In genomic region chr14:47562530-47562929, GRCm38 (mm10) we compare ENCODE assay signal across 22 mouse cellular contexts. TPM values are rescaled to one million over a fixed set of nuclear protein-coding genes. Genes with fewer than 3 reads are reported as not detected.
A peak's percentile ranks its signal among the peaks of the same experiment; 100 is the strongest.
DNase-seq lines count a peak whose midpoint lies in the region; ATAC-seq and TF ChIP-seq lines count a peak whose summit lies in the region.
"Had no signal": no experiment of that assay in that cellular context is flagged by ENCODE, and none has a peak within 500 bp of the region (broad histone marks: within the 10 kb centered on the region; RNA-seq: fewer than 3 reads in every experiment).

No protein-coding gene starts in this region.

- H3K9me3 ChIP-seq in kidney, embryonic 15.5 days (replicated peaks), result no peaks in the 10 kb centered on the region
- H3K9me3 ChIP-seq in liver, embryonic 16.5 days (replicated peaks; ENCODE audit: control insufficient read depth, low read length), result no peaks in the 10 kb centered on the region
- H3K9me3 ChIP-seq in liver, embryonic 11.5 days (ENCODE audit: control insufficient read depth, low read length), result no peaks in the 10 kb centered on the region
- H3K9me3 ChIP-seq: embryonic facial prominence, embryonic 13.5 days; forebrain, embryonic 13.5 days; hindbrain, embryonic 10.5 days; hindbrain, embryonic 15.5 days had no signal

- no peak for TF ChIP-seq POLR2A in kidney, adult 2 months (IDR thresholded peaks at IDR 0.05; ENCODE audit: low read depth, low read length)

- no peak overlapping the region for H3K4me2 ChIP-seq in kidney, embryonic 15.5 days
- H3K4me2 ChIP-seq in liver, embryonic 16.5 days (ENCODE audit: low read depth, low read length), result no peak overlapping the region
- H3K4me2 ChIP-seq in liver, embryonic 11.5 days, result no peak overlapping the region
- H3K4me2 ChIP-seq: embryonic facial prominence, embryonic 13.5 days; forebrain, embryonic 13.5 days; heart, embryonic 11.5 days; hindbrain, embryonic 15.5 days had no signal

- H3K9ac ChIP-seq in kidney, embryonic 15.5 days, result no peak overlapping the region
- H3K9ac ChIP-seq in liver, embryonic 16.5 days (ENCODE audit: low read depth, low read length), result no peak overlapping the region
- H3K9ac ChIP-seq in liver, embryonic 11.5 days (ENCODE audit: low read depth, low read length), result no peak overlapping the region; the same call in 1 of the 2 replicates
- H3K9ac ChIP-seq: embryonic facial prominence, embryonic 13.5 days; forebrain, embryonic 13.5 days; forebrain, postnatal 0 days; hindbrain, embryonic 15.5 days had no signal

- peaks cover 12% of the 10 kb centered on the region; the same call in 1 of the 2 replicates for H3K4me1 ChIP-seq in kidney, adult 2 months (ENCODE audit: control insufficient read depth, insufficient read depth, low read length)
- peaks cover 5% of the 10 kb centered on the region for H3K4me1 ChIP-seq in kidney, embryonic 15.5 days
- peaks cover 12% of the 10 kb centered on the region for H3K4me1 ChIP-seq in liver, embryonic 16.5 days (ENCODE audit: control insufficient read depth, low read depth, low read length)
- no peaks in the 10 kb centered on the region; the same call in 1 of the 2 replicates for H3K4me1 ChIP-seq in liver, embryonic 11.5 days (replicated peaks; ENCODE audit: control insufficient read depth, insufficient read depth, low read length)

- no peak overlapping the region for H3K4me3 ChIP-seq in kidney, adult 2 months (ENCODE audit: insufficient read depth, low read depth, low read length)
- H3K4me3 ChIP-seq in kidney, embryonic 15.5 days (replicated peaks), result no peak overlapping the region
- no peak overlapping the region for H3K4me3 ChIP-seq in liver, embryonic 16.5 days (ENCODE audit: low read depth, low read length)
- no peak overlapping the region for H3K4me3 ChIP-seq in liver, embryonic 11.5 days (ENCODE audit: low read depth, low read length)
- H3K4me3 ChIP-seq: embryonic facial prominence, embryonic 13.5 days; forebrain, embryonic 13.5 days; gastrocnemius, adult 2 months; hindbrain, embryonic 10.5 days; hindbrain, embryonic 15.5 days had no signal

- DNase-seq in kidney, adult 2 months, result peak; percentile 20
- no peak for DNase-seq in liver, embryonic 11.5 days (ENCODE audit: low spot score)
- DNase-seq in 416B (ENCODE audit: low read depth), result peak; percentile 70
- no peak for DNase-seq in frontal cortex, adult 2 months (ENCODE audit: extremely low spot score in 1 of 2, low spot score in 1 of 2)
- DNase-seq in adrenal gland, adult (ENCODE audit: inconsistent age in 2 of 2, low spot score in 1 of 2), result no peak
- DNase-seq: adrenal gland, adult 2 months; adrenal gland, postnatal 25 days; cerebellum, adult 18-20 months; cerebellum, adult 9-11 months; cerebellum, postnatal 36 days; forebrain, postnatal 0 days; gastrocnemius, adult 2 months; gastrocnemius, postnatal 25 days; heart, adult 18-20 months had no signal

- no peak for TF ChIP-seq CTCF in kidney, adult 2 months (conservative IDR thresholded peaks at IDR 0.05; ENCODE audit: insufficient read depth, insufficient read length, low read depth, low read length)

- H3K27me3 ChIP-seq in kidney, adult 2 months (replicated peaks; ENCODE audit: control insufficient read depth, insufficient read depth, low read length), result no peaks in the 10 kb centered on the region
- H3K27me3 ChIP-seq in kidney, embryonic 15.5 days, result no peaks in the 10 kb centered on the region
- no peaks in the 10 kb centered on the region for H3K27me3 ChIP-seq in liver, embryonic 16.5 days (ENCODE audit: control insufficient read depth, insufficient read depth, low read depth, low read length)
- no peaks in the 10 kb centered on the region for H3K27me3 ChIP-seq in liver, embryonic 11.5 days (replicated peaks; ENCODE audit: control insufficient read depth, insufficient read depth, low read length)
- H3K27me3 ChIP-seq: embryonic facial prominence, embryonic 13.5 days; forebrain, embryonic 13.5 days; hindbrain, embryonic 15.5 days had no signal

- peak overlapping the region; percentile 91 for H3K27ac ChIP-seq in kidney, adult 2 months (ENCODE audit: insufficient read depth, low read depth, low read length)
- no peak overlapping the region for H3K27ac ChIP-seq in kidney, embryonic 15.5 days
- H3K27ac ChIP-seq in liver, embryonic 16.5 days (ENCODE audit: low read length), result no peak overlapping the region
- no peak overlapping the region for H3K27ac ChIP-seq in liver, embryonic 11.5 days (ENCODE audit: low read depth, low read length)
- H3K27ac ChIP-seq: embryonic facial prominence, embryonic 13.5 days; forebrain, embryonic 13.5 days; gastrocnemius, adult 2 months; hindbrain, embryonic 10.5 days; hindbrain, embryonic 15.5 days had no signal

- H3K36me3 ChIP-seq in kidney, adult 2 months (ENCODE audit: control insufficient read depth, insufficient read depth, low read length), result no peaks in the 10 kb centered on the region
- peaks cover 26% of the 10 kb centered on the region for H3K36me3 ChIP-seq in kidney, embryonic 15.5 days
- H3K36me3 ChIP-seq in liver, embryonic 16.5 days (ENCODE audit: control insufficient read depth, insufficient read depth), result 0 out of 2 replicates have a peak, but pooled peaks cover 3% of the 10 kb centered on the region
- H3K36me3 ChIP-seq in liver, embryonic 11.5 days (ENCODE audit: control insufficient read depth, insufficient read depth, low read length), result no peaks in the 10 kb centered on the region

- ATAC-seq in kidney, embryonic 15.5 days (replicated peaks; ENCODE audit: low FRiP score), result no peak
- peak; percentile 68 for ATAC-seq in liver, embryonic 16.5 days (ENCODE audit: low read depth)
- ATAC-seq in liver, embryonic 11.5 days (replicated peaks; ENCODE audit: low FRiP score), result no peak
- ATAC-seq in granulocyte monocyte progenitor cell, adult 5-6 weeks (replicated peaks; ENCODE audit: poor library complexity, severe bottlenecking), result peak; percentile 82
- ATAC-seq: forebrain, embryonic 13.5 days; forebrain, postnatal 0 days had no signal

- 89% methylated on average over 1 of the region's 1 CpGs for WGBS in kidney, adult 2 months
- WGBS in kidney, embryonic 15.5 days, result 88% methylated on average over 1 of the region's 1 CpGs
- whole genome bisulfite sequencing in liver, embryonic 16.5 days (ENCODE audit: insufficient replicate concordance), result 73% methylated on average over 1 of the region's 1 CpGs
- 86% methylated on average over 1 of the region's 1 CpGs for WGBS in liver, embryonic 11.5 days

RNA-seq across cellular contexts. Expression of gene Atg14, which starts 7.9 kb away (rescaled TPM):
- 8.9 and 9.4 TPM in 2 replicates for polyA plus RNA-seq in kidney, adult 2 months (2012; rRNA removed)
- polyA plus RNA-seq in kidney, embryonic 15.5 days (2015; fragmentation: Nextera tagmentation; extraction: Ambion mirVana), result 15.9 and 17.5 TPM in 2 replicates
- 9.4 and 9.7 TPM in 2 replicates for polyA plus RNA-seq in liver, embryonic 16.5 days (2015; fragmentation: Nextera tagmentation; extraction: Ambion mirVana)
- polyA plus RNA-seq in liver, embryonic 11.5 days (2014; fragmentation: Nextera tagmentation; extraction: Ambion mirVana), result 9.8 and 10.2 TPM in 2 replicates
- total RNA-seq in granulocyte monocyte progenitor cell, adult 5-6 weeks (2014; fragmentation: Nextera tagmentation), result 7.2 and 11.2 TPM in 2 replicates
- 6.5 and 6.9 TPM in 2 replicates for total RNA-seq in granulocyte monocyte progenitor cell, adult 5-6 weeks (2017)
- polyA plus RNA-seq in frontal cortex, adult 2 months (2012; rRNA removed), result 13.6 and 15.1 TPM in 2 replicates

Comparison
In these comparisons a context has a peak if more than half of its experiments do, and no peak if none do; other contexts are left out.
1. ATAC-seq: peak in liver, embryonic 16.5 days (single experiment) and granulocyte monocyte progenitor cell, adult 5-6 weeks (single experiment); none in kidney, embryonic 15.5 days (single experiment) and liver, embryonic 11.5 days (single experiment).
2. DNase-seq: peak in kidney, adult 2 months (single experiment) and 416B (single experiment); none in liver, embryonic 11.5 days (single experiment), frontal cortex, adult 2 months (0 of 2) and adrenal gland, adult (0 of 2).